Mouse (Mus musculus): ENCODE measurements at regions not wholly inside any gene's neighbourhood (a gene's known extent, or its start where the extent isn't known, plus 50 kb on each side); places are given as distances from the start of the nearest gene placed in this dataset.

DNA sequence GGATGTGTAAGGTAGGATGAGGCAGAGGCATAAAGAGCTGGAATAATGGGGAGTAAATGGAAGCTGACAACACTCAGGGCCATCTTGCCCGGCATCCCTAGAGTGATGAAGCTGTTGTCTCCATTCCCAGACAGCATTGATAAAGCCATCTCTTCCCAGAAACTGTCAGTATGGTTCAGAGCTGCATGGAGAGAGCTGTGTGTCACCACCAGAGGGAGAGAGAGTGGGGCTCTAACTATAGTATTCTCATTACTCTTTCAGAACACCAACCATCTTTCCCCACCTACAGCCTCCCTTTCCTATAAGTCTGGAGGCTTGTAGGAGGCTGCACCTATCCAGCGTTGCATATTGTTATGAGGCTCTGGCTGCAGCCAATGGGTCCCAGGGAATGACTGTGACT is 264.0 kb upstream of the Dusp10 start:
- no peak for DNase-seq (ENCODE audit: low read depth)

DNA sequence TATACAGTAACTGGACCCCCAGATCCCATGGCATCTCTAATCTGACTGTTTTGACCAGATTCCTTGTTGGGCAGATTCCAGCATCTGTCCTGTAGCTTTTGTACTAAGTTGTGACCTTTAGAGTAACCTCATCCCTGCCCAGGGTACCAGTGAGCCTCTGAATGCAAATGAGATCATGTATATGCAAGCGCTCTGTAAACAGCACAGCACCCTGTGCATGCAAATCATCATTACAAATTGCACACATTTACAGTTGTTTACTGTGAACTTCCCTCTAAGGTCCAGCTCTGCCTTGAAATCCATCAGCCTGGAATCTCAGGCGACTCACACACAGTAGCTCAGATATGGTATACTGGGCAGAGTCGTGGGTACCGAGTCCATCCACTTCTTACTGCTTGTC is 258.6 kb upstream of the Dusp10 start:
- no peak for DNase-seq (ENCODE audit: low read depth)

GRCm38 (mm10) chr1:183756716-183757115 is 256.4 kb upstream of the Dusp10 start:
- DNase-seq (ENCODE audit: low read depth), result no peak

DNA sequence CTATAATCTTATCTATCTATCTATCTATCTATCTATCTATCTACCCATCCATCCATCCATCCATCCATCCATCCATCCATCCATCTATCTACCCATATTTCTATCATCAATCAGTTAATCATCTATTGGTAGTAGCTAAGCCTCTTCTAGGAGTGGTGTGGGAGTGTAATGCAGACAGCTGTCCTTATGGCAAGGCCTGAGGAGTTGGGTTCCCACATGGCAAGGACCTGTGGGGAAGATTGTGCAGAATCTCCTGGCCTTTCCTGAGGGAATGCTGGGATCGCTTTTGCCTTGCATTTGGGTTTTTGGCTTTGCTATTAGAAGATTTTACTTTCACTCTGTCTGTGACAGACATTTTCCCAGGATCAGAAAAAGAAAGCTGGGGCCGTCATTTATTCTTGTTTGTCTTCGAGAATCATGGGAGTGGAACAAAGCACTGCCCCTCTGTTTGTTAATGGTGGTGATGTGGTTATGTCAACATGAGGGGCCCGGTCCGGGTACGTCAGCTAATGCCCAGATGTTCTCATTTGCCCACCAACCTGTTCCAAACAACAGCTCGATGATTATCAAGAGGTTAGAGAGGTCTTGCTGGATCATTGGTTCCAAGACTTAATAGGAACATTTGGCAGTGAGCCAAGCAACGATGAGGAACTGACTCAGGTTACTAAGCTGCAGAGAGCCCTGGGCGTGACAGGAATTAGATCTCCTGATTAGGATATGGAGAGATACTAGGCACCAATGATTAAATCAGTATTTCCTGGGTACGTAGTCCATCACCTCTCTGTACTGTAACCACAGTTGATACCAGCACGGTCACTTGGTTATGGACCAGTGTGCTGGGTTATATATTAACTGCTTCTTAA is 249.0 kb upstream of the Dusp10 start:
- DNase-seq (ENCODE audit: low read depth), result no peak

GRCm38 (mm10) chr1:183772844-183773243 is 240.3 kb upstream of the Dusp10 start:
- no peak for DNase-seq (ENCODE audit: low read depth)

- DNase-seq (ENCODE audit: low read depth), result no peak
Measured at GRCm38 (mm10) chr1:183780180-183780579, 232.9 kb upstream of the Dusp10 start.

GRCm38 (mm10) chr1:183780779-183781178 is 232.3 kb upstream of the Dusp10 start:
- DNase-seq (ENCODE audit: low read depth), result no peak

DNA sequence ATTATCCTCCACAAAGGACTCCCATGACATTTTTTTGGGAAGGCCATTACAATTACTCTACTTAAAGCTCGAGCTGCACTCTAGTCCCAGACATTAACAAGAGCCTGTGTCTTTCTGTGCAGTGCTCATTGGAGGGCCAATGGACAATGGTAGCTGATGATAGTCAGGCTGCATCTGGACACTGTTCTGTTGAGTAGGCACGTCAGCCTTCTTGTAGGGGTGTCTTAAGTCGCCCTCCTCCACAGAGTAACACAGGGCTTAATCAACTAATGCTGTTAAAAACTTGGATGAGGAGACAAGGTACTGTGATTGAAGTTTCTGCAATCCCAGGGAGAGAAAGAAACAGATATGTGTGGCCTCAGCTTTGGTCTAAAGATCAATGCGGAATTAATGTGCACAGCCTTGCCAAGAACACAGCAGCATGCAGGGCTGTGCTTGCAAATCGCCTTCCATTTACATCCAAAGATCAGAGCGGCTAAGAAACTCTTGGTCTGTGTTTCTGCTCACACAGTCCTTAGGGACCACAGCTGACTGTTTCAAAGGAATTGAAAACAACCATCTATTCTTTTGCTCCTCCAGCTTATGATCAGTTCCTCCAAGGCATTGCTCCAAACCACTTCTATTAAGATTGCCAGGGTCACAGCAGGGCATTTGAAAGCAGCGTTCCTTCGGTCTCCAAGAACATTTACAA is 229.5 kb upstream of the Dusp10 start:
- no peak for DNase-seq (ENCODE audit: low read depth)

GRCm38 (mm10) chr1:183792230-183792813 is 220.8 kb upstream of the Dusp10 start:
- DNase-seq (ENCODE audit: low read depth), result no peak

GRCm38 (mm10) chr1:183793324-183793723 is 219.8 kb upstream of the Dusp10 start:
- DNase-seq (ENCODE audit: low read depth), result no peak

- DNase-seq (ENCODE audit: low read depth), result no peak
Measured at GRCm38 (mm10) chr1:183793913-183794445, 219.1 kb upstream of the Dusp10 start.

GRCm38 (mm10) chr1:183802351-183802750 is 210.8 kb upstream of the Dusp10 start:
- no peak for DNase-seq (ENCODE audit: low read depth)

- DNase-seq (ENCODE audit: low read depth), result peak; percentile 34
Measured at GRCm38 (mm10) chr1:183803357-183803756, 209.7 kb upstream of the Dusp10 start.

DNA sequence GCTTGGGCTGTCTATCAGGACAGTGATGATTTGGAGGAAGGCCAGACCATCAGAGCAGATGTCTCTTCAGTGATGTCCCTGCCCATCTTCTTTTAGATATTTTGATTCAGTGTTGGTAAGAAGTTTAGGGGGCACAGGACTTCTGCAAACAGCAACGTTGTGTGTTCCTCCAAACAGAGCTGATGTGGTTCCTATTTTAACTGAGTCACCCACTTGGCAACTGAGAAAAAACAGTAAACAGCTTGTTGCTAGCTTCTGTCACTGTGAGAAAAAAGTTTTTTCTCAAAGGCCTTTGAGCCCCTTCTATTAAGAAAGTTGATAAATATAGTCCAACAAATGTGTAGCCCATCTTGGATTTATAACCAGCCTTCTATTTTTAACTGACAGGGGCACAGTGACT is 209.3 kb upstream of the Dusp10 start:
- DNase-seq (ENCODE audit: low read depth), result peak; percentile 8

GRCm38 (mm10) chr1:183804295-183804694 is 208.8 kb upstream of the Dusp10 start:
- no peak for DNase-seq (ENCODE audit: low read depth)

GRCm38 (mm10) chr1:183806864-183807730 is 206.0 kb upstream of the Dusp10 start:
- DNase-seq (ENCODE audit: low read depth), result no peak

DNA sequence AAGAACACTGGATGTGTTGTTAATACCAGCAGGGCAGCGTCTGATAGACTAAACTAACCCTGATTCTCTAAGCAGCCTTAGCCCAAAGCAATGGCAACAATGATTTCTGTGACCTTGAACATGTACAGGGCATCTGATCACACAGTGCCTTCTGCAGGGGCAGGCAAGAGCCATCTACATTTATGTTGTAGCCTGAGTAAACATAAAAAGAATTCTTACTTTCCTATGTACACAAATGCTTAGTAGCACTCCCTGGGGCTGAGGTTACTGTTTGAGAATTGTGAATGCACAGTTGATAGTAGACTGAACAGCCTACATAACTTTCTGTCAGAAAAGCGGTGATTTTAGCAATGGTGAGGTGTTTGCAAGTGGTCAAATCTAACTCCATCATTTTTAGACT is 204.9 kb upstream of the Dusp10 start:
- no peak for DNase-seq (ENCODE audit: low read depth)

DNA sequence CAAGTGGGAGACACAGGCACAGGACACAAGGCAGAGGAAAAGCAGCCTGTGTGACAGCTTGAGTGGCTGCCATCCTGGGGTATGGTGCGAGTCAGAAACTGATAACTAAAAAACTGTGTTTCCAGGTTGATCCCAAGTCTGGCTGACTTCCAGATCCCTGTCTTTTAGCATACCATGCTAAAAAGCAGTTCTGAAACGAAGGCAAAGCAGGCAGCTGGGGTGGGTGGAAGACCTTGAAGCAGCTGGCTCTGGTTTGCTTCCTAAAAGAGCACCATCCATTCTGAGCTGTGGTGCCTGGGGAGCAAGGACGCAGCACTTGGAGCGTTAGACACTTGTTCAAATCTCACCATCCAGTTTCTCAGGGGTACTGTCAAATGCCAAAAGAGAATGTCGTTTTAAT is 192.5 kb upstream of the Dusp10 start:
- no peak for DNase-seq (ENCODE audit: low read depth)

GRCm38 (mm10) chr1:183826300-183826699 is 186.8 kb upstream of the Dusp10 start:
- no peak for DNase-seq (ENCODE audit: low read depth)

DNA sequence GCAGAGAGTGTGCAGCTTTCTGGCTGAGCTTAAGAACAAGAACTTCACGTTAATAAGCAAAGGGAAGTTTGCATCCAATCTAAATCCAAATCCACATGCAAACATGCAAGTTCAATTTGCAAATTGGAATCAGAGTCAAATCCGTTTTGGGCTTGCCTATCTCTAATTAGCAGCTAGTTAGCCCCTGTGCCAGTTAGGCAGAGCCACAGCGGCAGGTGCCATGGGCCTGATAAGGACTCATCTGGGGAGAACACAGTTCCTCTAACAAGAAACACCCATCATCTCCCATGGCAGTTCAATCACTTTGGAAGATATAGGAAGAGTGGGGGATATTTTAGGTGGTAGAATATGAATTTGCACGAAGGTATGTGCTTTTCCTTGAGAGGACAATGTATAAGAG is 168.0 kb upstream of the Dusp10 start:
- no peak for DNase-seq (ENCODE audit: low read depth)

DNA sequence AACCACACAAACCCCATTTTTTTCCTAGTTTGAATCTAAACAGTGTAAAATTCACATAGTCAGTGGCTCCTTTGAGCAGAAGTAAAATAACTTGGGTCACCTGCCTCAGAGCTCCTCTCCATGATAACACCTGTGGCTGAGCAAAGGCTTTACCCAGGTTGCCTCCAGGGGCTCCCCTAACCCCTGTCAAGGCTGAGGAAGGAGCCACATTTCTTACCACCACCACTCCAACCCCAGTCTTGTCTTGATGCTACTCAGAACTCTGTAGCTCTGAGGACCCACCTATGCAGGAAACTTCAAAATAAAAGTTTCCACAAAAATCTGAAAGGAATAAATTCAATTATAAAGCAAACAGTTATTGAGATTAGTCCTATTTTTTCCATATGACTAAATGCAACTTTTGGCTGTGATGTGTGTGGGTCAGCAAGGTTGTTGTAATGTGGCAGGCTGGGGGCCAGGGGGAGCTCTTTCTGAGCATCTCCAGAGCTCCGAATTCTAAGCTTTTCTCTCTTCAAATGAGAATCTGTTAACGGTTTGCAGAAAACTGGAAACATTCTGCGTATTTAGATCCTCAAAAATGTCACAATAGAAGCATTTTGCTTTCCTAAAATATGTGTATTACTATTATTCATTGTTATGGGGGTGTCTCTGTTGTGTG is 159.0 kb upstream of the Dusp10 start:
- DNase-seq (ENCODE audit: low read depth), result peak; percentile 53

All from induced T-regulatory cell, adult 2 months (primary cell).